Mouse (Mus musculus): ENCODE results near the gene Bco1. TPM values are rescaled to one million over a fixed set of nuclear protein-coding genes. Genes with fewer than 3 reads are reported as not detected.

Gene Bco1
- polyA plus RNA-seq (2015; fragmentation: Nextera tagmentation; extraction: Ambion mirVana), result 0.22 and 0.33 TPM in 2 replicates

DNA sequence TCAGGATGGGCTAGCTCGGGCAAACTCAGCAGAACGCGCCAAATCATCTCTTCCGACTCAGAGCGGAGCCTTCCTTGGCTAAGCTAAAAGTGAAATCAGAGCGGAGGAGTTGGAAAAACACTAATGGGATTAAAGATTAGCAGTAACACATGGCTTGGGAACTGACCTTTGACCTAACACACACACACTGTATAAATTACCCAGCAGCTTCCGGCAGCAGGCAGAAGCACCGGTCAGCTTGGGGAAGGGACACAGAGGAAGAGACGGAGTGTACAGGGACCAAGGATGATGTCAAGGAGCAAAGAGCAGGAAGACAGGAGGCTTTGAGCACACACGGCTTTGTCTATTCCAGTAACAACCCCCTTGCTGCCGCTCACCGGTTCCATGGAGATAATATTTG, at the start of gene Bco1:
Gene Bco1, plus strand, starts transcription at position 208 of the 400 bp plus-strand sequence.
- H3K36me3 ChIP-seq, result no peaks in the 10 kb centered on the region
- H3K9ac ChIP-seq, result no peak within 1 kb of the TSS
- no peak within 1 kb of the TSS for H3K27ac ChIP-seq
- H3K27me3 ChIP-seq, result no peaks in the 10 kb centered on the region
- peaks cover 15% of the 10 kb centered on the region for H3K4me1 ChIP-seq
- ATAC-seq (ENCODE audit: insufficient number of reproducible peaks, insufficient read depth, low FRiP score, low TSS enrichment, low read depth), result no peak
- H3K4me2 ChIP-seq, result no peak within 1 kb of the TSS
- H3K9me3 ChIP-seq, result no peaks in the 10 kb centered on the region; the same call in 1 of the 2 replicates
- 50% methylated on average over 12 of the region's 12 CpGs for WGBS
- no peak within 1 kb of the TSS for H3K4me3 ChIP-seq

DNA sequence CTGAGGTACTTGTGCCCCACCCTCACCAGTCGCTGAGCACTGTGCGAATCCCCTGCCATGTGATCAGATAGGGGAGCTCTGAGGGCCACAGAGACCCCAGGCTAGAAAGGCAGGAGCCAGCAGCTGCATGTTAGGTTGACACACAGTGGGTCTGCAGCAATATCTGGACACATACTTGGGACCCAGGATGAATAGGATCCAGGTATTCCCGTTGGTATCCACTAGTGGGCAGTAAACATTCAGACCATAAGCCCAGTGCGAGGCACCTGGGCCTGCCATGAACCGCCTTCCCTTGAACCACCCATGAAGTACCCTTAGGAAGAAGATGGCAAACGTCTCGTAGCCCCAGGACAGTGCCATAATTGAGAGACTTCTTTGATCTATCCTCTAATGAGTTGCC, 46.2 kb upstream of the Bco1 start:
- no peaks in the 10 kb centered on the region for H3K4me1 ChIP-seq
- no peak overlapping the region for H3K27ac ChIP-seq

DNA sequence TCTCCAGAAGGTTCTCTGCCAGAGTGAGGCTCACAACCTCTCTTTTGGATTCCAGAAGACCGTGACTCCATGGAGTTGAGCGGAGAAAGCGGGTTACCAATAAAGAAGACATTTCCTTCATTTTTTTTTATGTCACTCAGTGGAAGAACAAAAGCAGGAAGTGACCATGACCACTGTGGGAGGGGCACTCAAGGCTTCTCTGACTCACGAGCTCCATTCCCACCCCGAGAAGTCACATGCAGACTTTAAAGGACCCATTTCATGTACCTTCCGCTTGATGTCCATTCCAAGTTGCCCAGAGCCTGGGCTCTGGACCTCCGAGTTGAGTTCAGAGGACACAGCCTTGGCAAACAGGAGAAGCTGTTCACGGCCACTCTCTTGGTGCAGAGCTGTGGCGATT, 44.9 kb upstream of the Bco1 start:
- Histone ChIP-seq H3K4me3 (no peak overlapping the region), H3K27me3 (no peaks in the 10 kb centered on the region), H3K36me3 (no peaks in the 10 kb centered on the region), H3K9me3 (no peaks in the 10 kb centered on the region), H3K9ac (no peak overlapping the region), H3K4me2 (no peak overlapping the region), H3K27ac (no peak overlapping the region), H3K4me1 (no peaks in the 10 kb centered on the region)
- ATAC-seq (ENCODE audit: insufficient number of reproducible peaks, insufficient read depth, low FRiP score, low TSS enrichment, low read depth), result no peak
- 85% methylated on average over 9 of the region's 9 CpGs for WGBS

More for the DNA sequence above, 46.2 kb upstream of the Bco1 start:
- no peaks in the 10 kb centered on the region for H3K36me3 ChIP-seq
- H3K9ac ChIP-seq, result no peak overlapping the region
- no peaks in the 10 kb centered on the region for H3K27me3 ChIP-seq
- WGBS, result 65% methylated on average over 7 of the region's 7 CpGs
- H3K9me3 ChIP-seq, result no peaks in the 10 kb centered on the region
- H3K4me2 ChIP-seq, result no peak overlapping the region
- H3K4me3 ChIP-seq, result no peak overlapping the region
- ATAC-seq (ENCODE audit: insufficient number of reproducible peaks, insufficient read depth, low FRiP score, low TSS enrichment, low read depth), result no peak

DNA sequence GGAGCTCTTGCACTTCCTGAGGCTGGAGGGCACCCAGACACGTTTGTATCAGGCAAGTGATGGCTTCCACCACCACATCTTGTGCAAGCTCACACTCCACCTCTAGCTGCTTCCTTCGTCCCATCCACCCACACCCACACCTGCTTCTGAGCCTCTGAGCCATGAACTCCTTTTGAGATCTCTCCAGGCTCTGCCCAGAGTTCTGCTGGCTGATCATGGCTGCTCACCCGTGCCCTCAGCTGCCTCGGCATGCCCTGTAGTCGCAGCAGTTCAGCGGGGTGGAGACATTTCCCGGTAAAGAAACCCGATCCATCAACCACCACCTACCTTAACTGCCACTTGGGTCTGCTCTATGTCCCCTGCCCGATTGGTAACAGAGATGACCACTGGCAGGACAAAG, 44.3 kb upstream of the Bco1 start:
- Histone ChIP-seq H3K27ac (no peak overlapping the region), H3K4me3 (no peak overlapping the region), H3K4me1 (no peaks in the 10 kb centered on the region), H3K27me3 (no peaks in the 10 kb centered on the region), H3K36me3 (no peaks in the 10 kb centered on the region), H3K9ac (no peak overlapping the region), H3K4me2 (no peak overlapping the region), H3K9me3 (no peaks in the 10 kb centered on the region)
- 57% methylated on average over 9 of the region's 9 CpGs for WGBS
- ATAC-seq (ENCODE audit: insufficient number of reproducible peaks, insufficient read depth, low FRiP score, low TSS enrichment, low read depth), result no peak

DNA sequence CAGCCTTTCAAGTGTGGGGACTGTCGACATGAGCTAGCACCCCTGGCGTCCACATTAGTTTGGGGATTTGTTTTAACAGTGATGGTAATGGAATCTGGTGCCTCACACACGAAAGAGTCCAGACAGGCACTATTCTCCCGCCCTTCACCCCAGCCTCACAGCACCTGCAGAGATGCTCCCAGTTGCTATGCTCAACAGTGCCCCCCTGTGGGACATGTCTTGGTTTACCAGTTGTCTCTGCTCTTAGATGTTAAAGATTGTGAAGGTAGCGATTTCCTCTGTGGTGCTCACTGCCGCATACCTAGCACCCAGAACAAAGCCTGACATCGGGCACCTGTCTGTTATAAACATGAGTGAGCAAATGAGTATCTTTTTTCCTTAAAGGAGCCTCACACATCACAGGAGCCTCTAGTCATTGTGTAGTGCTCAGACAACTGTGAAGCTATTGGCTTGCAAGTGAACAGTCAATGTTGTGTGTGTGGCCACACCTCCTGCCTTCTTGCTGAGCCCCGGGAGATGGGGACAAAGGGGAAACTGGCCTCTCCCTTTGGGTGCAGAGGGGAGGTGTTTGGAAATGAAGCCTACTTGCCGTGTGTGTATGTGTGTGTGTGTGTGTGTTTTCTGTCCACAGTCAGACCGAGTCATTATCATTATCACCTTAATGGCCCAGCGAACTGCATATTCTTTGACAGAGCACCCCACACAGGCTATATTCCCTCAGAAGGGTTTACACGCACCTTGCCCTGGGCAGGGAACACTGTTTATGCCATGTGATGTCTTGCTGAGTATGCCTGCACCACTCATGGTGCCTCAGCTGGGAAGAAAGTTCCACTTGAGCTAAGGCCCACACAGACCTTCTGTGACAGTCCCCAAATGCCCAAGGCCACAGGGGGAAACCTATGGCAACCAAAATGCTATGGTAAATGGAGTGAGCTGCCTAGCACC, 42.2 kb upstream of the Bco1 start:
- Histone ChIP-seq H3K4me2 (no peak overlapping the region), H3K9ac (no peak overlapping the region)

DNA sequence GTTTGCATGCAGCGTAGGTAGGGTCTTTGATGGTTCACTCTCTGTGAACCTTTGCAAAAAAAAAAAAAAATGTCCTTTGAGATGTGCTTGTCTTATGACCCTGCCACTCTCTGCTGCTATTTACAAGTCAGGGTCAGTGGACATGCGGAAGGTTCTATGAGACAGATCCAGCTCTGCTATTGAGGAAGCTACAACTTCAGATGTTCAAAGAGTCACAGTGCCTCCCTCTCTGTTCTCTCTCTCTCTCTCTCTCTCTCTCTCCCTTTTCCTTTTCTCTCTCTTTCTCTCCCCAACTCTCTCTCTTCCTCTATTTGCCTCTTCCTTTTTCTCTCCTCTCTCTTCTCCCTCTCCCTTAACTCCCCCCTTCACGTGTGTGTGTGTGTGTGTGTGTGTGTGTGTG, 41.5 kb upstream of the Bco1 start:
- Histone ChIP-seq H3K27ac (no peak overlapping the region), H3K4me1 (no peaks in the 10 kb centered on the region), H3K9me3 (no peaks in the 10 kb centered on the region), H3K9ac (no peak overlapping the region), H3K4me3 (no peak overlapping the region), H3K4me2 (no peak overlapping the region), H3K36me3 (no peaks in the 10 kb centered on the region), H3K27me3 (no peaks in the 10 kb centered on the region)
- 75% methylated on average over 3 of the region's 3 CpGs for WGBS
- ATAC-seq (ENCODE audit: insufficient number of reproducible peaks, insufficient read depth, low FRiP score, low TSS enrichment, low read depth), result no peak

More for the DNA sequence above, 42.2 kb upstream of the Bco1 start:
- WGBS, result 72% methylated on average over 12 of the region's 12 CpGs
- Histone ChIP-seq H3K27me3 (no peaks in the 10 kb centered on the region), H3K4me3 (no peak overlapping the region), H3K27ac (no peak overlapping the region), H3K36me3 (no peaks in the 10 kb centered on the region), H3K9me3 (no peaks in the 10 kb centered on the region), H3K4me1 (no peaks in the 10 kb centered on the region)
- ATAC-seq (ENCODE audit: insufficient number of reproducible peaks, insufficient read depth, low FRiP score, low TSS enrichment, low read depth), result no peak

DNA sequence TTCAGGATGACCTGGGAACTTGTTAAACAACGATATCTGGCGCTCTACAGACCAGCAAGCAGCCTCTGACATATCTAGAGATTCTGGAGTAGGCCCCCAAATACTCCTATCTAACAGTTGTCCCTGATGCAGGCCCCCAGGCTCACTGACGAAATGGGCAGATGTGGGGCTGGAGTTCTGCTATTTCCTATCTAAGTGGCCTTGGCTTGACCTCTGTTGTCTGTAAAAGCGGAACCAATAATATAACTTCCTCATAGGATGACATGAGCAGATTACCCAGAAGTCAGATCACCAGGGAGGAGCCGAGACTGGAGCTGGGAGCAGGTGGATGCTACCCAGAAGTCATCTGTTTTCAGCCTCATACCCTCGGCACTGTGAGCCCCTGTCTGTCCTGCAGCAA, 40.6 kb upstream of the Bco1 start:
- ATAC-seq (ENCODE audit: insufficient number of reproducible peaks, insufficient read depth, low FRiP score, low TSS enrichment, low read depth), result no peak
- Histone ChIP-seq H3K4me3 (no peak overlapping the region), H3K4me2 (no peak overlapping the region), H3K27ac (no peak overlapping the region), H3K9me3 (no peaks in the 10 kb centered on the region), H3K27me3 (no peaks in the 10 kb centered on the region), H3K36me3 (no peaks in the 10 kb centered on the region), H3K9ac (no peak overlapping the region), H3K4me1 (no peaks in the 10 kb centered on the region)
- 66% methylated on average over 6 of the region's 6 CpGs for WGBS

DNA sequence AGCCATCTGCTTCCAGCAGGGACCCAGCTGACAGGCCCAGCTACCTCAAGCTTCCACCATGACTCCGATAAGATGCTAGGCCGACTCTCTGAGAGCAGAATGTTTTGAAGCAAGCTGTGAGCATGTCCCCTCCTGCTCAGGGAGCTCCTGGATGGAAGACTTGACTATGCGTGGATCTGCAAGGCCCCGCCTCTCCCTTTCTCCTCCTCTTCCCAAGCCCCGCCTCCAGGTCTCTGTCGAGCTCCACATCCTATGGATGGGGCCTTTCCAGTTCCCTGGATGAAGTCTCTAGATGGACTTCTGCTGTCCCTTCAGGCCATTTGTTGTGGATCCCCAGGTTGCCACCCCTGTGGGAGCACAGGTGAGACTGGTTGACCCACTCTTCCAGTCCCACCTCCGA, 36.6 kb upstream of the Bco1 start:
- no peaks in the 10 kb centered on the region for H3K27me3 ChIP-seq
- H3K27ac ChIP-seq, result no peak overlapping the region
- peaks cover 5% of the 10 kb centered on the region for H3K9me3 ChIP-seq
- no peak for ATAC-seq (ENCODE audit: insufficient number of reproducible peaks, insufficient read depth, low FRiP score, low TSS enrichment, low read depth)
- WGBS, result 58% methylated on average over 7 of the region's 7 CpGs
- no peak overlapping the region for H3K9ac ChIP-seq
- H3K36me3 ChIP-seq, result no peaks in the 10 kb centered on the region
- H3K4me3 ChIP-seq, result no peak overlapping the region
- no peak overlapping the region for H3K4me2 ChIP-seq
- no peaks in the 10 kb centered on the region for H3K4me1 ChIP-seq

DNA sequence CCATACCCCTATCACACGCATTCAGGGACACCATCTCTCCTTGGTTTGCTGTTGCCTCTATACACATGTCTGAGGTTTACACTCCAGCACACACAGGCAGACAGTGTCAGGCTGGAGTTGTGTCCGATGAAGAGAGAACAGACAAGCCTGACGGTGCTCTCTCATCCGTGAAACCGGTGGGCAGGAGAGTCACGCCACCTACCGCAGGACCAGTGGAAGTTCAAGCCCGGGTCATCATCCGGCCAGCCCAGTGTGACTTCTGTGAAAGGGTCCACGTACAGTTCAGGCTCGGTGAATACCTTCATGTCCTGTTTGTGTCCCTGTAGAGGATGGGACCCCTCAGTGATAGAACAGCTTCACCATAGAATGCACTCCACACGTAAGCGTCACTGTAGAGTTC, 35.3 kb upstream of the Bco1 start:
- Histone ChIP-seq H3K9me3 (peaks cover 5% of the 10 kb centered on the region), H3K4me2 (no peak overlapping the region), H3K27ac (no peak overlapping the region), H3K4me3 (no peak overlapping the region), H3K9ac (no peak overlapping the region), H3K27me3 (no peaks in the 10 kb centered on the region), H3K4me1 (no peaks in the 10 kb centered on the region), H3K36me3 (no peaks in the 10 kb centered on the region)
- ATAC-seq (ENCODE audit: insufficient number of reproducible peaks, insufficient read depth, low FRiP score, low TSS enrichment, low read depth), result no peak
- 80% methylated on average over 13 of the region's 13 CpGs for WGBS

DNA sequence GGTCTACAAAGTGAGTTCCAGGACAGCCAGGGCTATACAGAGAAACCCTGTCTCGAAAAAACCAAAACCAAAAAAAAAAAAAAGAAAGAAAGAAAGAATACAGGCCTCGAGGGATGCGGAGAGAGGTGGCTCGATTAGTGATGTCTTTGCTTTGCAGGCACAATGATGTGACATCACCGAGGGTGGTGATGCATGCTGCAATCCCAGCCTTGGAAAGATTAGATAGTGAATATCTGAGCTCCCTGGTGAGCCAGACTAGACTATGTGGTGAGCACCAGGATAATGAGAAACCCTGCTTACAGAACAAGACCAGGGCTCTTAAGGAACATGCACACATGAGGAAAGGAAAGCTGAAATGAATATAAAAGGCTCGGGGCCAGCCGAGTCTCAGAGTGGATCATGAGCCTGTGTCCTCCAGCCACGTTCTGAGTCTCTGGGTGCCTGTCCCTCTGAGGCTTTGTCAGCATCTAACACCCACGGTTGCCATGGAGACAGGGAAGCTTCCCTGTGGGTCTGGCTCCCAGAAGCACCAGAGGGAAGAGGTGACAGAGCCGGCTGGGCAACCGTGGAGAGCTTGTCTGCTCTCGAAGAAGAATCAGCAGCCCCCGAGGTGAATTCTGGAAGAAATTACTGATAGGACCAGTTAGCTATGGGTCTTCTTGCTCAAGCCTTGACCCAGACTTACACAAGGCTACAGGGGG, 34.3 kb upstream of the Bco1 start:
- no peak overlapping the region for H3K9ac ChIP-seq
- no peaks in the 10 kb centered on the region for H3K27me3 ChIP-seq
- 64% methylated on average over 13 of the region's 13 CpGs for whole genome bisulfite sequencing
- H3K27ac ChIP-seq, result no peak overlapping the region
- H3K36me3 ChIP-seq, result no peaks in the 10 kb centered on the region
- H3K4me1 ChIP-seq, result no peaks in the 10 kb centered on the region
- ATAC-seq (ENCODE audit: insufficient number of reproducible peaks, insufficient read depth, low FRiP score, low TSS enrichment, low read depth), result no peak
- no peak overlapping the region for H3K4me3 ChIP-seq
- peaks cover 5% of the 10 kb centered on the region for H3K9me3 ChIP-seq
- no peak overlapping the region for H3K4me2 ChIP-seq

DNA sequence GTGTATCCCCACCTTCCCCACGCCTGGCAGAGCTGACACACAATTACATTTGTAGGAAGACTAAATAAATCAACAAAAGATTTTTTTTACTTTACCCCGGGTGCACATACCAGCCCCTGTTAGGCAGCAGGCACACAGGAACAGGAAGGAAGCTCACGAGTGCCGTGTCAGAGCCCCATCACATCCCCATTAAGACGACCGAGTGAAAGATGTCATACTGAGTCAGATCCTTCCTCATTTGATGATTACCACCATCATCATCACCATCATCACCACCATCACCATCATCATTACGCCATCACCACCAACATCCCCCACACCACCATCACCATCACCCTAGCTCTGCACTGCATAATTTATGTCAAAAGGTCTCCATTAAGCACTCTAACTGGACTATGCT, 28.7 kb upstream of the Bco1 start:
- 86% methylated on average over 7 of the region's 7 CpGs for WGBS
- H3K4me3 ChIP-seq, result no peak overlapping the region
- no peak overlapping the region for H3K9ac ChIP-seq
- no peaks in the 10 kb centered on the region for H3K4me1 ChIP-seq
- H3K36me3 ChIP-seq, result no peaks in the 10 kb centered on the region
- no peak for ATAC-seq (ENCODE audit: insufficient number of reproducible peaks, insufficient read depth, low FRiP score, low TSS enrichment, low read depth)
- no peak overlapping the region for H3K4me2 ChIP-seq
- no peak overlapping the region for H3K27ac ChIP-seq
- H3K9me3 ChIP-seq, result peaks cover 5% of the 10 kb centered on the region
- H3K27me3 ChIP-seq, result no peaks in the 10 kb centered on the region

DNA sequence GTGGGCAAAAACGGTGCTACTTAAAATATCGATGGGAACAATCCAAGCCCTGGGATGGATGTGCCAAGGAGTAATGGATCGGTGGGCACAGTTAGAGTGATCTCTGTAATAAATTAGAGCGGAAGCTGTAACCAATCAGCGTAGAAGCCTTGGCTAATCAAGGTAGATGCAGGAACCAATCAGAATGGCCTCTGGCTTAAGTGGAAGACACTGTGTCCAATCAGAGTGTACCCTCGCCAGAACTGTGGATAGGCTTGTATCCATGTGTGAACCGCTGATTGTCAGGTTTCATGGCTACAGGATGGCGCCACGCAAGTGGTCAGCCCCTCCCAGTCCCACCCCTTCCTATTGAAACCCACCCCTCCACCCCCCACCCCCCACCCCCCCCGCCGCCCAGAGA, 28.3 kb upstream of the Bco1 start:
- H3K9me3 ChIP-seq, result peaks cover 2% of the 10 kb centered on the region; the same call in 1 of the 2 replicates
- H3K9ac ChIP-seq, result no peak overlapping the region
- no peak overlapping the region for H3K4me2 ChIP-seq
- no peaks in the 10 kb centered on the region for H3K27me3 ChIP-seq
- 85% methylated on average over 11 of the region's 11 CpGs for WGBS
- H3K4me1 ChIP-seq, result no peaks in the 10 kb centered on the region
- no peak for ATAC-seq (ENCODE audit: insufficient number of reproducible peaks, insufficient read depth, low FRiP score, low TSS enrichment, low read depth)
- no peak overlapping the region for H3K4me3 ChIP-seq
- H3K36me3 ChIP-seq, result no peaks in the 10 kb centered on the region
- no peak overlapping the region for H3K27ac ChIP-seq
